Mouse (Mus musculus): ENCODE measurements around the gene Pld4. TPM values are rescaled to one million over a fixed set of nuclear protein-coding genes. Genes with fewer than 3 reads are reported as not detected.

Gene Pld4
- total RNA-seq, 2 experiments from 2014 or later = 9.7 to 10.0 TPM

- DNase-seq (ENCODE audit: low spot score in 2 of 2) = no peak
These were observed 4.5 kb downstream of the Pld4 start for GRCm38 (mm10) chr12:112764991-112765390.

- no peak for DNase-seq (ENCODE audit: low spot score in 2 of 2)
These were observed 6.1 kb downstream of the Pld4 start for GRCm38 (mm10) chr12:112766586-112766985.

GRCm38 (mm10) chr12:112767036-112767890 is 6.8 kb downstream of the Pld4 start:
- DNase-seq (ENCODE audit: low spot score in 2 of 2) = no peak

- no peak for DNase-seq (ENCODE audit: low spot score in 2 of 2)
These were observed 7.7 kb downstream of the Pld4 start for GRCm38 (mm10) chr12:112768166-112768565.

- DNase-seq (ENCODE audit: low spot score in 2 of 2) = peak in 1 of 2 experiments; percentile 26
These were observed 8.6 kb downstream of the Pld4 start for GRCm38 (mm10) chr12:112769031-112769430.

DNA sequence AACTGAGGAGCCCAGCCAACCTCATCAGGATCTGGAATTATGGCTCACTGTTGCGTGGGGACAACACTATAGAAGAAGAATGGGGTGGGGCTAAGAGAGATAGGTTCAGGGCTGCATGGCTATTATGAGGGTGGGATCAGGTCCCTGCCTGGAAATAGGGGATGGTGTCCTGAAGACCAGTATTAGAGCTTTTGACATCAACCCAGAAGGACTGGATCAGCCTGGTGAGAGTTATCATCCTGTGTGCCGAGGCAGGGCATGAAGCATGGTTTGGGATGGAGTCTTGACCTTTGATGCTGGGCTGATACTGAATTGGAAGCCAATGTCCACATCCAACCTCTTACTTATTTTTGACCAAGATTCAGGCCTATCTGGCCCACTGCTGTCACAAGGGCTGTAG is 9.3 kb downstream of the Pld4 start:
- no peak for DNase-seq (ENCODE audit: low spot score in 2 of 2)

- no peak for DNase-seq (ENCODE audit: low spot score in 2 of 2)
These were observed 9.9 kb downstream of the Pld4 start for GRCm38 (mm10) chr12:112770396-112770795.

DNA sequence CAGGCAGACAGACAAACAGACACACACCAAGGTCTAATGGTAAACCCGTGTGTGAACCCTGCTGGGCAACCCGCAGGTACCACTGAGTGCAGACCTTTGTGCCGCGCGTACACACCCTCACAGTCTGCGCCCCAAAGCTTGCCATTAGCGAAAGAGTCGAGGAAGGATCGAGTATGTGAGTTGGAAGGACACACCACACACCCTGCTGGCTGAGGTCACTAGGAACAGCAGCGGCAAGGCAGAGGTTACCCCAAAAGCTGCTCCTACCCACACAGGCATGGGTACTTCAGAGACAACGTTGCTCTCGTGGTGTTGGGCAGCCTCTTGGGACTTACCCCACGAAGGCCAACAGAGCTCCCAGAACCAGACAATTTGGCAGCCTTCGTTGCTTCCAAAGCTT is 11.9 kb downstream of the Pld4 start:
- no peak for DNase-seq (ENCODE audit: low spot score in 2 of 2)

DNA sequence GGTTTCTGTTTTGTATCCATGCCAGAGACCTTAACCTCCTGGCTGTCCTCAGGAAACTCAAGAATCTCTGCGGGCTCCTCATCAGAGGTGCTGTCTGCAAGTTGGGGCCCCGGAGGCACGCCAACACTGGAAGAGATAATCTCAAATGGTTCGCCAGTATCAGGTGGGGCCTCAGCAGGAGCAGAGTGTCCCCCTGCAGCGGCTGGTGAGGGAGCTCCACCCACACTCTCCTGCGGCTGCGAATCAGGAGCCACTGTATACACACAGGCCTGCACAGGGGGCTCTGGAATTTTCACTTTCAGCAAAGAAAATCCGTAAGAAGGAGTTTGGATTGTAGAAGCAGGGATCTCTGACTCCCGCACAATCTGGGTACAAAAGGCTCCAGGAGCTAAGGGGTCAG is 12.9 kb downstream of the Pld4 start:
- no peak for DNase-seq (ENCODE audit: low spot score in 2 of 2)

DNA sequence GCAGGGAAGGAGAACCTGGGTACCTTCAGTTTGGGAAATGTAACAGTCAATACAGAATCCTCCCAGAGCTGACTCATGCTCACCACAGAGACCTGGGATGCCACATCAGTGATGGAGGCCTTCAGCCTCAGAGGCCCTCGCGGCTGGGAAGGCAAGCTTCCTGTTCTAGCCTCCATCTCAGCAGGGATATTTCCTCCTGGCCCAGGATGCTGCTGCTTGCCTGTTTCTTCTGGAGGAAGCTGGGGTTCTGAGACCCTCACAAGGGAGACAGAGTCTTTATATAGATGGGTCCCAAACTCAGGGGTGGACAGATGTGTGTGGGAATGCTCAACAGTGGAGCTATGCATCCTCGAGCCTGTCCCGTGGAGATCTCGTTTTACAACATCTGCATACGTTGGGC is 13.6 kb downstream of the Pld4 start:
- DNase-seq (ENCODE audit: low spot score in 2 of 2) = no peak

DNA sequence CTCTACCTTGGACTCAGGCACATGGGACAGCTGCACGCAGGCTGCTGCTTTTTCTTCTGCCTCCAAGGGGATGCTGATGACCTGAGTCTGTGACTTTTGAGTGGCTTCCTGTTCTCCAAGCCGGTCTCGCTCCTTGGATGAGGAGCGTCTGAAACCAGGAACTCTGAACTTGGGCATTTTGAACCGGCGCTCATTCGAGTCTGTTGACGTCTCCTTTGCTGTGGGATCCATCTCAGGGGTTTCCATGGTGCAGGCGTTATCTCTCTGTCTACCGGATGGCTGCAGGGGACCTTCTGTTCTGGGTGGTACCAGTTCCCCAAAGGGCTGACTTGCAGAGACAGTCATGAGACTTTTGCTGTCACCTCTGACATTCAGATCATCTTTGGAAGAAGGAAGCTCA is 14.0 kb downstream of the Pld4 start:
- no peak for DNase-seq (ENCODE audit: low spot score in 2 of 2)

- DNase-seq (ENCODE audit: low spot score in 2 of 2) = no peak
These were observed 30.6 kb downstream of the Pld4 start for GRCm38 (mm10) chr12:112791026-112791425.

DNA sequence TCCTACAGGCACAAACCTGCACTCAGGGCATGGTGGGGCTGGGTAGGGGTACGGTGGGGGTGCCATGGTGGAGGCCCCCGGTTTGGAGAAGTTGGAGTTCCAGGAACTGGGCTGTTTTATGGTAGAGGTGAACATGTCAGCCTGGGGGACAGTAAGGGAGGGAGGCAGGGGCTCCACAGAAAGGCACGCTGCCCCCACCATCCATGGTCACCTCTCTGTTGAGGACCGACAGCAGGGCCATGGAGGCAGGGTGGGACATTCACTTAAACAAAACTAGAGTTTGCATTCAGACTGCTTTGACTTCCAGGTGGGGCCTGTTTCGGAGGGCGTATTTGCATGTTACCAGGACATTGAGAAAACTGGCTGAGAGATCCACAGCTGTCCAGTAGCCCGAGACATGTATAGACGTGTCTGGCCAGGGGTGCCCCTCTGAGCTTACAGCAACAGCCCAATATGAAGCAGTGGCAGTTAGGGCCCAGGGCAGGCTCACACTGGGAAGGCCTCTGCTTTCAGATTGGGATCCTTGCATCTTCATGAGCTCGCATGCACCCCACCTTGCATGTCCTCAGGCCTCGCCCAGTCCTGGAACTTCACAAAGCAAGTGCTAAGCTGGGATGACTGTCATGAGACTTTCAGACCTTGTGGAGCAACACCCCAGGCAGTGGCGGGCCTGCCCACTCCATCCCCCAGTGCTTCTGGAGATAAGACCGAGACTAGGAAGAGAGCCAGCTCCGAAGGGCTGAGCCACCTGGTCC is 33.3 kb downstream of the Pld4 start:
- DNase-seq (ENCODE audit: low spot score in 2 of 2) = no peak

GRCm38 (mm10) chr12:112794356-112794816 is 33.9 kb downstream of the Pld4 start:
- no peak for DNase-seq (ENCODE audit: low spot score in 2 of 2)

DNA sequence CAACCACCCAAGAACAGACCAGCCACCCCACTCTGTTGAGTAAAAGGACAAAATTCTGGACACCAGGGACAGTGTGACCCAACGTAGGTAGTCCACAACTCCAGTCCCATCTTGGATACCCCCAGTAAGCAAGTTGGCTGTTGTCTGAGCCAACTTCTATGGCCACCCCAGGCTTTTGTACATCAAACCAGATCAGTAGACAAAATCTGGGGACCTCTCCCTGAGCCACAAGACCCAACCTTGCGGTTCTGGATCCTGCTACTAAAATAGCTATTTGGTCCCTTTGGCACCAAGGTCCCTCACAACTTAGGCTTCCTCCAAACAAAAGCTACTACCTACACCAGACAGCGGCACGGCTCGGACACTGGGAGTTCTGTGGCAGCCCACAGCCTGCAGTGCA is 34.5 kb downstream of the Pld4 start:
- no peak for DNase-seq (ENCODE audit: low spot score in 2 of 2)

GRCm38 (mm10) chr12:112795466-112796104 is 35.1 kb downstream of the Pld4 start:
- no peak for DNase-seq (ENCODE audit: low spot score in 2 of 2)

- no peak for DNase-seq (ENCODE audit: low spot score in 2 of 2)
These were observed 36.4 kb downstream of the Pld4 start for GRCm38 (mm10) chr12:112796551-112797510.

DNA sequence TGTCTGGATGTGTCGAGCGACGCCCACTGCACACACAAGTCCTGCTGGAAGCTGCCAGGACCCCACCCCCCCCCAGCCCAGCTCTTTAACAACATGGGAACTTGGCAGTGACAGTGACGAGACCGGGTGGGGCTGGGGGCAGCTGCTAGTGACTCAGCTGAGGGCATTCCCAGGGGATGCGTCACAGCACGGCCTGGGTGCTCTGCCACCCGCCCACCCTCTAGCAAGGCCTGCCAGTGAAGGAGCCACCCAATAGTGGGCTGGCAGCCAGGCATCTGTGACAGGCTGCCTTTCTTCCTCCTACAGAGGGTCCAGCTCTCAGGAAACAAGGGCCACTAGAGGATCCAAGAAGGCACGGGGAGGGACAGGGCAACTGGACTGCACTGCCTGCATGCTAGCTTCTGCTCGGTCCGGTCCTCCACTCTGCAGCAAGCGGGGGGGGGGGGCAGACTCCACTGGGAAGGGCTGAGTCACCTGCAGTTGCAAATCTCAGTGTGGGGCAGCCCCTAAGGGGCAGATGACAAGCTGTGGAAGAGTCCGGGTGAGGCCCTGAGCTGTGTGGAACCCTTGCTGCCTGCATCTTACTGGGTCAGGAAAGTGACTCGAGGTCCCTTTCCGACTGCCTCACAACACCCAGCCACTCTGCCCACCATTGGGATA is 37.3 kb downstream of the Pld4 start:
- peak; percentile 63 to 79 for DNase-seq (ENCODE audit: low spot score in 2 of 2)

GRCm38 (mm10) chr12:112798332-112798681 is 37.9 kb downstream of the Pld4 start:
- no peak for DNase-seq (ENCODE audit: low spot score in 2 of 2)

DNA sequence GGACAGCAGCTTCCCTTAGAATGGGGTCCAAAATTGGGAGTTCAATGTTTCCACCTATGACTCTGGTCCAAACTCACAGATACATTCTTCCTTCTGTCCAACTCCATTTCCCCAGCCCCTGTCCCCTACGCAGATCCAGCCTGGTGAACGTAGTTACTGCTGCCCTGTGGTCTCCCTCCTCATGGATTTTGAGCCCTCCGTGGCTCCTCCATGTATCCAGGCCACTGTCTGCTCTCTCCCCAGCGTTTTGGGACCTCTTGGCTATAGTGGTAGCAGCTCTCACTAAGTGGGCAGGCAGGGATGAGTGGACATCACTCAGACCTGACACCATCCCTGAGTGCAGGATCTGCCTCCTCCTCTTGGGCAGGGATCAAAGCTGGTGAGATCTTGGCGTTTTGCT is 38.3 kb downstream of the Pld4 start:
- no peak for DNase-seq (ENCODE audit: low spot score in 2 of 2)
